9 mouse cellular contexts compared by ENCODE assay signal in the genomic region with DNA sequence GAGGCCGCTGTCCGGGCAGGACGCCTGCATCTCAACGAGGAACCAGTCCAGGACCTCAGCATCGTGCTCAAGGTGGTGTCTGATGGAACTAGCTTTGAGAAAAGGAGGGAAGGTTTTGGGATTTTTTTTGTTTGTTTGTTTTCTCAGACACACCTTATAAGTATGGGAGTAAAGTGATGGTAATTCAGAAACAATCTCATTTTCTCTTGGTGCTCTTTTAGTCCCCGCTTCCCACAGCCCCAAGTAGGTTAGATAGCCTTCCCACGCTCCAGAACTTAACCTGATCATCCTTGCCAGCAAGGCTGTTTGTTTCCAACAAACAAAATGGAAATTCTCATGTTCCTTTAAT. TPM values are rescaled to one million over a fixed set of nuclear protein-coding genes. Genes with fewer than 3 reads are reported as not detected.
DNase-seq lines count a peak whose midpoint lies in the region; ATAC-seq and TF ChIP-seq lines count a peak whose summit lies in the region.
"Had no signal": no experiment of that assay in that cellular context is flagged by ENCODE, and none has a peak within 500 bp of the region (broad histone marks: within the 10 kb centered on the region; RNA-seq: fewer than 3 reads in every experiment).

No protein-coding gene starts in this region.

- H3K4me2 ChIP-seq in heart, embryonic 11.5 days: peak overlapping the region; percentile 85
- peak overlapping the region; percentile 73 for H3K4me2 ChIP-seq in hindbrain, embryonic 12.5 days (replicated peaks)

- TF ChIP-seq CTCF in G1E (IDR thresholded peaks at IDR 0.05; ENCODE audit: low read depth, low read length): no peak

- peaks cover 7% of the 10 kb centered on the region for H3K4me1 ChIP-seq in heart, embryonic 11.5 days (ENCODE audit: control insufficient read depth, insufficient read depth, low read length)
- H3K4me1 ChIP-seq in G1E (ENCODE audit: insufficient read depth, low read depth, low read length): peaks cover 49% of the 10 kb centered on the region
- H3K4me1 ChIP-seq in hindbrain, embryonic 12.5 days: peaks cover 11% of the 10 kb centered on the region
- peaks cover 16% of the 10 kb centered on the region for H3K4me1 ChIP-seq in midbrain, embryonic 10.5 days

- peak overlapping the region; percentile 91 for H3K4me3 ChIP-seq in heart, embryonic 11.5 days (ENCODE audit: low read depth, low read length)
- peak overlapping the region; percentile 97 for H3K4me3 ChIP-seq in G1E (ENCODE audit: low read depth, low read length)
- peak overlapping the region; percentile 91 for H3K4me3 ChIP-seq in hindbrain, embryonic 12.5 days
- peak overlapping the region; percentile 96 for H3K4me3 ChIP-seq in midbrain, embryonic 10.5 days

- peak; percentile 33; the same call in 1 of the 2 replicates for ATAC-seq in heart, embryonic 11.5 days (replicated peaks; ENCODE audit: insufficient number of reproducible peaks, low FRiP score, low TSS enrichment)
- ATAC-seq in G1E (ENCODE audit: extremely low read depth, insufficient number of reproducible peaks, low FRiP score, poor library complexity, severe bottlenecking): no peak
- ATAC-seq in hindbrain, embryonic 12.5 days (ENCODE audit: low FRiP score): no peak
- no peak for ATAC-seq in cerebellum, adult (ENCODE audit: insufficient number of reproducible peaks, low FRiP score, low TSS enrichment)

- H3K36me3 ChIP-seq in heart, embryonic 11.5 days (ENCODE audit: control insufficient read depth, insufficient read depth, low read length): peaks cover 3% of the 10 kb centered on the region; the same call in 1 of the 2 replicates
- peaks cover 36% of the 10 kb centered on the region for H3K36me3 ChIP-seq in G1E (replicated peaks)
- H3K36me3 ChIP-seq in hindbrain, embryonic 12.5 days: peaks cover 31% of the 10 kb centered on the region
- peaks cover 37% of the 10 kb centered on the region for H3K36me3 ChIP-seq in midbrain, embryonic 10.5 days

- no peaks in the 10 kb centered on the region for H3K27me3 ChIP-seq in heart, embryonic 11.5 days (ENCODE audit: control insufficient read depth, insufficient read depth, low read length)
- no peaks in the 10 kb centered on the region for H3K27me3 ChIP-seq in G1E (ENCODE audit: insufficient read depth, low read length)
- no peaks in the 10 kb centered on the region for H3K27me3 ChIP-seq in hindbrain, embryonic 12.5 days
- no peaks in the 10 kb centered on the region for H3K27me3 ChIP-seq in midbrain, embryonic 10.5 days (ENCODE audit: low read depth, poor library complexity, severe bottlenecking)

- WGBS in heart, embryonic 11.5 days (ENCODE audit: insufficient replicate concordance): 12% methylated on average over 7 of the region's 7 CpGs
- WGBS in hindbrain, embryonic 12.5 days: 12% methylated on average over 7 of the region's 7 CpGs
- WGBS in midbrain, embryonic 10.5 days: 10% methylated on average over 7 of the region's 7 CpGs

- H3K9ac ChIP-seq in heart, embryonic 11.5 days (ENCODE audit: low read depth, low read length): peak overlapping the region; percentile 95
- H3K9ac ChIP-seq in hindbrain, embryonic 12.5 days: peak overlapping the region; percentile 90

- no peaks in the 10 kb centered on the region for H3K9me3 ChIP-seq in heart, embryonic 11.5 days (replicated peaks; ENCODE audit: control insufficient read depth, low read length)
- no peaks in the 10 kb centered on the region for H3K9me3 ChIP-seq in G1E (replicated peaks)
- H3K9me3 ChIP-seq in hindbrain, embryonic 12.5 days (replicated peaks): no peaks in the 10 kb centered on the region
- no peaks in the 10 kb centered on the region for H3K9me3 ChIP-seq in midbrain, embryonic 10.5 days (replicated peaks)

- H3K27ac ChIP-seq in heart, embryonic 11.5 days (ENCODE audit: low read depth, low read length): peak overlapping the region; percentile 94
- H3K27ac ChIP-seq in hindbrain, embryonic 12.5 days: peak overlapping the region; percentile 94
- H3K27ac ChIP-seq in midbrain, embryonic 10.5 days (replicated peaks): peak overlapping the region; percentile 96

- DNase-seq in heart, adult 8-10 months (ENCODE audit: low spot score): no peak
- DNase-seq in G1E (ENCODE audit: low spot score) (no peak), MN1 (ENCODE audit: low spot score) (no peak)
- DNase-seq in midbrain, embryonic 10.5 days (ENCODE audit: low spot score): no peak
- DNase-seq in cerebellum, adult 11-12 months: no peak
- DNase-seq: right cerebral cortex, postnatal 14 days had no signal

RNA-seq across cellular contexts. Expression of gene Rpusd2, which starts 0.8 kb away (rescaled TPM):
- polyA plus RNA-seq in heart, embryonic 11.5 days (2014; fragmentation: Nextera tagmentation; extraction: Ambion mirVana): 4.0 and 4.8 TPM in 2 replicates
- total RNA-seq in heart, adult 8-10 months (2022): 1 to 10 TPM; 4.2 to 4.7 (median 4.5) TPM
- total RNA-seq in G1E (2014; fragmentation: Nextera tagmentation): 24.8 and 26.7 TPM in 2 replicates
- total RNA-seq in G1E (2017): 15.4 and 18.5 TPM in 2 replicates
- polyA plus RNA-seq in G1E (2012): 7.6 and 8.3 TPM in 2 replicates
- polyA plus RNA-seq in hindbrain, embryonic 12.5 days (2016; fragmentation: Nextera tagmentation; extraction: Ambion mirVana): 5.3 and 5.5 TPM in 2 replicates
- polyA plus RNA-seq in midbrain, embryonic 10.5 days (2016; fragmentation: Nextera tagmentation; extraction: Ambion mirVana): 7.0 and 7.9 TPM in 2 replicates

RNA-seq across cellular contexts. Expression of gene Ccdc32, which starts 6.2 kb away (rescaled TPM):
- 16.4 and 17.1 TPM in 2 replicates for polyA plus RNA-seq in heart, embryonic 11.5 days (2014; fragmentation: Nextera tagmentation; extraction: Ambion mirVana)
- total RNA-seq in heart, adult 8-10 months (2022): 10 to 100 TPM in 3 of 4 experiments, 1 to 10 TPM in 1; 9.5 to 13.6 (median 11.9) TPM
- 18.5 and 27.3 TPM in 2 replicates for total RNA-seq in G1E (2014; fragmentation: Nextera tagmentation)
- total RNA-seq in G1E (2017): 28.1 and 33.0 TPM in 2 replicates
- 13.7 and 20.1 TPM in 2 replicates for polyA plus RNA-seq in G1E (2012)
- polyA plus RNA-seq in hindbrain, embryonic 12.5 days (2016; fragmentation: Nextera tagmentation; extraction: Ambion mirVana): 27.3 and 27.6 TPM in 2 replicates
- polyA plus RNA-seq in midbrain, embryonic 10.5 days (2016; fragmentation: Nextera tagmentation; extraction: Ambion mirVana): 21.9 and 22.4 TPM in 2 replicates

RNA-seq across cellular contexts. Expression of gene Knl1, which starts 11.5 kb away (rescaled TPM):
- polyA plus RNA-seq in heart, embryonic 11.5 days (2014; fragmentation: Nextera tagmentation; extraction: Ambion mirVana): 26.5 and 30.9 TPM in 2 replicates
- total RNA-seq in heart, adult 8-10 months (2022): under 1 TPM; 0.12 to 0.92 (median 0.24) TPM
- total RNA-seq in G1E (2014; fragmentation: Nextera tagmentation): 174 and 183 TPM in 2 replicates
- 75.2 and 85.0 TPM in 2 replicates for total RNA-seq in G1E (2017)
- 13.6 and 14.1 TPM in 2 replicates for polyA plus RNA-seq in G1E (2012)
- 37.8 and 39.3 TPM in 2 replicates for polyA plus RNA-seq in hindbrain, embryonic 12.5 days (2016; fragmentation: Nextera tagmentation; extraction: Ambion mirVana)
- 63.9 and 68.4 TPM in 2 replicates for polyA plus RNA-seq in midbrain, embryonic 10.5 days (2016; fragmentation: Nextera tagmentation; extraction: Ambion mirVana)
